Mouse (Mus musculus): ENCODE results near the gene Prickle4.

DNA sequence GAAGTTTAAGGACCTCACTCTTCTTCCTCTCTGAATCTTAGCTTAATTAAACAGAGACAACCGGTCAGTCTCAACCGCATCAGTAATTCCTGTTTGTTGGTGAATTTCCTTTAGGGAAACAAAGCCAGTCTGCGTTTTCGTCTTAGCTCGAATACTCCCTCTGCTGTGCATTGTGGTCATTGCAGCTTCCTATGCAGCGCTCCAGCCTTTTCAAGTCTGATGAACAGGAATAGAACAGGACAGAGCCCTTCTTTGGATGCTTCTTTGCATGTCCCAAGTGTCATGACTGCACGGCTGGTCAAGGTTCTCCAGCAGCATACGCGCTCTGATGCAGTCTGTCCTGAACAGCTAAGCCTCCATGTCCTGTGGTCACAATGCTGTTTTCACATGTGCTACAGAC, 18.0 kb downstream of the Prickle4 start:
- no peak for TF ChIP-seq EP300 (IDR thresholded peaks at IDR 0.05; ENCODE audit: low read depth)
- TF ChIP-seq CTCF (IDR thresholded peaks at IDR 0.05; ENCODE audit: low read depth): peak; percentile 84
